Mouse (Mus musculus): ENCODE measurements at regions not wholly inside any gene's neighbourhood (a gene's known extent, or its start where the extent isn't known, plus 50 kb on each side); places are given as distances from the start of the nearest gene placed in this dataset.

DNA sequence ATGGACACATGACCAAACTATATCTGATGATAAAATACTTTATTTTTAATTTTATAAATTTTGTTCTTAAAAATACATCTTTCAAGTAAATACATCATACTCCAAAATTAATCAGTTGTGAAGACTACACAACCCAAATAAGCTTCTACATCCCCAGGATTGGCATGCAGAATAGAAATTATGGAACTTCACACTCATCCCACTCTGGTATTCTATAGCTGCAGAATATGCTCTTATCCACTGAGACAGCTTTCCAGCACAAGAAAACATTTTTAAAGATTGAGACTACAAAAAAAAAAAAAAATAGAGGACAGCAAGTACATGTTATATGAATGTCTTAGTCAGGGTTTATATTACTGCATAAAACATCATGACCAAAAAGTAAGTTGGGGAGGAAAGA is 94.4 kb downstream of the Gm11232 start:
- peak in 1 of 2 experiments; percentile 59 for DNase-seq (ENCODE audit: low spot score in 2 of 2)
- intact Hi-C loops (cut with DNase I) = loop anchor here (10.0 kb wide), 1 partner anchor 211 kb away; no protein-coding TSS in a partner anchor

- intact Hi-C loops (cut with DNase I) = no loop called here
- no peak for DNase-seq (ENCODE audit: low spot score in 2 of 2)
Observed at GRCm38 (mm10) chr4:71640521-71640920, 117.2 kb downstream of the Gm11232 start.

GRCm38 (mm10) chr4:71627088-71627487 is 130.7 kb downstream of the Gm11232 start:
- DNase-seq (ENCODE audit: low spot score in 2 of 2) = no peak
- intact Hi-C loops (cut with DNase I) = no loop called here

DNA sequence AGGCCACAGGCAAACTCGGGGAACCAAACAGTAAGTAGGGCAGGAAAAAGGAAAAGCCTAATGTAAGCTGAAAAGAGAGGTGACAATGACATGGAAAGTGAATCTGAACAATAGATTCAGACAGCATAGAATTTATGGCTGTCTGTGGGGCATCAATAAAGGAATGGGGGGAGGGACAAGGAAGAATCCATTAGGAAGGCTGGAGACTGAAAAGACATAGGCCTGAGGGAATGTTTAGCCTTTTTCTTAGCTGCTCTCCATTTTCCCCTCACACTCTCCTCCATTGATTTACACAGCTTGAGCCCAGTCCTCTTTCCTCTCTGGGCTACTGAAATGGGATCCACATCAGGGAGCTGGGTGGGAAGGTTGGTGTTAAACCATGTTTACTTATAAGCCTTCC is 131.1 kb downstream of the Gm11232 start:
- intact Hi-C loops (cut with DNase I) = no loop called here
- no peak for DNase-seq (ENCODE audit: low spot score in 2 of 2)

- DNase-seq (ENCODE audit: low spot score in 2 of 2) = no peak
- intact Hi-C loops (cut with DNase I) = no loop called here
Observed at GRCm38 (mm10) chr4:71624771-71625170, 133.0 kb downstream of the Gm11232 start.

GRCm38 (mm10) chr4:71613720-71614119 is 144.0 kb downstream of the Gm11232 start:
- no peak for DNase-seq (ENCODE audit: low spot score in 2 of 2)
- intact Hi-C loops (cut with DNase I) = no loop called here

- no peak for DNase-seq (ENCODE audit: low spot score in 2 of 2)
- intact Hi-C loops (cut with DNase I) = no loop called here
Observed at GRCm38 (mm10) chr4:71585880-71586279, 171.9 kb downstream of the Gm11232 start.

DNA sequence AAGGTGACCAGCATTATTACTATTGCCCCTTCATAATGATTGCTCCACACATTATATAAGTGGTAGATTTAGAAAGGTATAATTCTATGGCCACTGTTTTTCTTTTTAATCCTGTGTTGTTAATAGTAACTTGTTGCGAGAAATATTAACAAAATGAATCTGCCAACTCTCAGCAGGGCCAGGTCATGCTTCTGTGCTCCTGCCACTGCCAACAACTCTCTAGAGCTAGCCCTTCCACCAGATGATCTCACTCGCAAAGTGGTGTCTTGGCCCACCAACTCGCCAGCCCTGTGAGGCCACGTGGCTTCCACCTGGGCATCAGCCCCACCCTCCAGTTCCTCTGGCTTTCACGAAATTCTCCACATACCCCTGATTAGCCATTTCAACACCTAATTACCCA is 197.1 kb downstream of the Gm11232 start:
- intact Hi-C loops (cut with DNase I) = no loop called here
- DNase-seq (ENCODE audit: low spot score in 2 of 2) = no peak

DNA sequence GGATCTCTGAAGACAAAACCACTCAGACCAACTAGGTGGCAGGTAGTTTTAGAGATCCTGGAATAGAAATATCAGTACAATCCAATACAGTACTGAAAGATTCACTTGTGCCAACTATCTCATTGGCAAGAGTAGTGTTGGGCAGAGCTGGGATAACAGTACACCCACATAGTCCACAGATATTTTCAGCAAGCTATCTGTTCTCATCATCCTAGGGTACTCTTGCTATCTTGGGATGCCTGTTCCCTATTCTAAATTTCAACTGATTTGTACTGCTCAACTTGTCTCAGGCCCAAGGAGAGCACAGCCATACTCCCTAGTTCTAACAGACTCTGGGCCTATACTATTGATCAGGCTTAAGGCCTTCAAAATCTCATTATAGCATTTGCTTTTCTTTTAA is 218.6 kb downstream of the Gm11232 start:
- intact Hi-C loops (cut with DNase I) = no loop called here
- peak in 1 of 2 experiments; percentile 54 for DNase-seq (ENCODE audit: low spot score in 2 of 2)

DNA sequence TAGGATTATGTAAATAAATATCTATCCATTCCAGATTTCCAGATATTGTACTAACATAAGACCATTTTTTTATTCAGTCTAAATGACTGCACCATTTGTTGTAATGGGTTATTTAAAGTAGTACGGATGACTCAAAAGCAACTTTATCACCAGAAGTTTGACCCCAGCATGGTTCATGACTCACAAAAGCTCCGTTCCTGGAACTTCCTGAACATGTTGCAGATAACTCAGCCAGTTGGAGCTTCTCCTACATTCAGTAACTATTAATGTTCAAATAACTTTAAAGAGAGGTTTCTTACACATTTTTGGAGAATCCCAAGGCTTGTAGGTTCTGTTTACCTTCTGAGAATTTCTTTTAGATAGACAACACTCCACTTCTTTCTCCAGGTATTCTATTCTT is 219.8 kb downstream of the Gm11232 start:
- DNase-seq (ENCODE audit: low spot score in 2 of 2) = no peak
- intact Hi-C loops (cut with DNase I) = no loop called here

GRCm38 (mm10) chr4:71524255-71524970 is 233.4 kb downstream of the Gm11232 start:
- intact Hi-C loops (cut with DNase I) = no loop called here
- no peak for DNase-seq (ENCODE audit: low spot score in 2 of 2)

DNA sequence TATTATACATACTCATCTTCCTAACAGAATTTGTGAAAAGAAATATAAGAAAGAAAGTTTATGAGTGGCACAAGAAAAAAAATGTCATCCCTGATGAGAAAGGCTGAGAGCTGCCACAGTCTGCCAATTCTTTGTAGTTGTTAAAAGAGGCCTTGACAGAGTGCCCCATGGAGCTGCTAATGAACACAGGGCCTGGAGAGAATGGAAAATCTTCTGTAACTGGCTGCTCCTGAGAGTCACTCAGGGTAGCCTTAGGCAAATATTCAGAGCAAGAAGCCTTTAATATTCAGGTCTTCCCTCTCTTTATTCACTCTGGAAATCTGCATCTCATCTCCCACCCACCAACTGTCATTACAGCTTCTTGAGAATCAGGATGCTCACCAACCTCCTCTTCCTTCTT is 237.0 kb downstream of the Gm11232 start:
- intact Hi-C loops (cut with DNase I) = no loop called here
- DNase-seq (ENCODE audit: low spot score in 2 of 2) = no peak

GRCm38 (mm10) chr4:71517921-71518404 is 239.8 kb downstream of the Gm11232 start:
- intact Hi-C loops (cut with DNase I) = no loop called here
- DNase-seq (ENCODE audit: low spot score in 2 of 2) = no peak

GRCm38 (mm10) chr4:71506911-71507310 is 250.9 kb downstream of the Gm11232 start:
- DNase-seq (ENCODE audit: low spot score in 2 of 2) = no peak
- intact Hi-C loops (cut with DNase I) = no loop called here

GRCm38 (mm10) chr4:71489788-71490187 is 268.0 kb downstream of the Gm11232 start:
- intact Hi-C loops (cut with DNase I) = no loop called here
- DNase-seq (ENCODE audit: low spot score in 2 of 2) = no peak

DNA sequence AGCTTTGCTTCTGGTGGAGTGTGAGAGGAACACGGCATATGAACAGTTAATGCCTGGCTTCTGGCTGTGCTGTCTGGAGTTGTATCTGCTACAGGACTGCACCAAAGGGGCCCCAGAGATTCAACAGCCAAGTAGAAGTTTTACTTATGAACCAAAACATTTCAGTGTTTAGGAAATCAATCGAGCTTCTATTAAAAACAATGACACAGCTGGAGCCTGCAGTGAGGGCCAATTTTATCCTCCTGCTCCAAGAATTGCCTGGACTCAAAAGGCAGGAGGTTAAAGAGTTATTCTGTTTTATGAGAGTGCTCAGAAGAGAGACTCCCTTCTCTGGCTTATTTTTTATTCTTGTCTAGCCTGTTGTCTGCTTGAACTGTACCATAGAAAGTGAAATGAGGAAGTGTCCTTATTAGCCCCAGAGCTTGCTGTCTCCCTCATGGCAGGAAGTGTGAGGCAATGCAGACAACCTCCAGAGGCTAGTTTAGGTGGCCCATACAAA is 269.1 kb downstream of the Gm11232 start:
- DNase-seq (ENCODE audit: low spot score in 2 of 2) = peak; percentile 3 to 19
- intact Hi-C loops (cut with DNase I) = no loop called here

DNA sequence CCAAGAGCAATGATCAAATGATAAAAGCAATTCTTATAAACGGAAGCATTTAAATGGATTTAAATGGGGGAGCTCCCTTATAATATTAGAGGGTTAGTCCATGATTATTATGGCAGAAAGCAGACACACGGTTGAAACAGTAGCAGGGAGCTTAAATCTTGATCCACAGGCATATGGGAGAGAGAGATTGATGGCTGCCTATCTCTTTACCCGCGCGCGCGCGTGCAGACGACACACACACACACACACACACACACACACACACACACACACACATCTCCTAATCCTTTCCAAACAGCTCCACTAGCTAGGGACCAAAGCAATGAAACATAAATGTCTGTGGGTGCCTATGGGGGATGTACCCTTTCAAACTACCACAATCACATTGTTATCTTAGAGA is 269.7 kb downstream of the Gm11232 start:
- intact Hi-C loops (cut with DNase I) = no loop called here
- DNase-seq (ENCODE audit: low spot score in 2 of 2) = no peak

- intact Hi-C loops (cut with DNase I) = no loop called here
- DNase-seq (ENCODE audit: low spot score in 2 of 2) = no peak
Observed at GRCm38 (mm10) chr4:71480960-71481359, 276.8 kb downstream of the Gm11232 start.

- peak in 1 of 2 experiments; percentile 68 for DNase-seq (ENCODE audit: low spot score in 2 of 2)
- intact Hi-C loops (cut with DNase I) = no loop called here
Observed at GRCm38 (mm10) chr4:71470580-71470979, 287.2 kb downstream of the Gm11232 start.

DNA sequence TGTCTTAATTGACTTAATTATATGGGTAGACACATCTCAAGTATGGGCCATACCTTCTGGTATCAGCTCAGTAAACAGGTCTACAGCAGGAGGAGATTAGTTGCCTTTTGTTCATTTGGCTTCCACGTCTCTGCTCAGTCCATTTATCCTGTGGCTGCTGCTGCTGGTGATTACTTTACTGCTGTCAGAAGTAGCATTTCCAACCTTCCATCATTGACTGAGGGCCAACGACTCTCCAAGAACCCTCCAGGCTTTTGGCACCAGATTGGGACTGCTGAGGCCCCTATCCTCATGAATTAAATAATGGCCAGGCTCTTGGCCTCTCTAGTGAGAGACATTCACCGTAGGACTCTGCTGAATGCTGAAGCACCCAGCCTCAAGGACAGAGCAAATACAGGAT is 303.0 kb downstream of the Gm11232 start:
- no peak for DNase-seq (ENCODE audit: low spot score in 2 of 2)
- intact Hi-C loops (cut with DNase I) = no loop called here

GRCm38 (mm10) chr4:71453499-71453898 is 304.3 kb downstream of the Gm11232 start:
- no peak for DNase-seq (ENCODE audit: low spot score in 2 of 2)

More at GRCm38 (mm10) chr4:71453499-71453898, 304.3 kb downstream of the Gm11232 start:
- intact Hi-C loops (cut with DNase I) = no loop called here

Measured in left cerebral cortex, postnatal 25 days (tissue).